Mouse (Mus musculus) heart, embryonic 12.5 days (tissue): ENCODE results near the gene B4galnt4. TPM values are rescaled to one million over a fixed set of nuclear protein-coding genes. Genes with fewer than 3 reads are reported as not detected.

ENCODE experiments used
- ATAC-seq: fragments of 200-750 bp; cut with Nextera tagmentation; 2 replicates; pipeline ENCODE4 v1.8.0; 2017; ENCODE audit warnings: moderate TSS enrichment, moderate library complexity; ENCODE audit not compliant: insufficient number of reproducible peaks, low FRiP score
- H3K27ac ChIP-seq: fragments of 300-500 bp; sonication (generic); 2 replicates; pipeline ENCODE4 v1.5.1; 2016; ENCODE audit warnings: mild to moderate bottlenecking, moderate library complexity; ENCODE audit not compliant: poor library complexity, severe bottlenecking
- H3K27me3 ChIP-seq: fragments of 300-500 bp; sonication (generic); replicated peaks from 2 replicates; pipeline ENCODE4 v1.6.1; 2016; ENCODE audit warnings: mild to moderate bottlenecking, moderate library complexity
- H3K36me3 ChIP-seq: fragments of 300-500 bp; sonication (generic); 2 replicates; pipeline ENCODE4 v1.6.1; 2016; ENCODE audit warnings: mild to moderate bottlenecking, moderate library complexity
- H3K4me1 ChIP-seq: fragments of 300-500 bp; sonication (generic); replicated peaks from 2 replicates; pipeline ENCODE4 v1.6.1; 2016; ENCODE audit warnings: mild to moderate bottlenecking
- H3K4me2 ChIP-seq: fragments of 300-500 bp; sonication (generic); 2 replicates; pipeline ENCODE4 v1.6.1; 2016; ENCODE audit warnings: mild to moderate bottlenecking, moderate library complexity
- H3K4me3 ChIP-seq: fragments of 300-500 bp; sonication (generic); 2 replicates; pipeline ENCODE4 v1.5.1; 2016; ENCODE audit warnings: mild to moderate bottlenecking
- H3K9ac ChIP-seq: fragments of 300-500 bp; sonication (generic); 2 replicates; pipeline ENCODE4 v1.6.1; 2016; ENCODE audit warnings: mild to moderate bottlenecking, moderate library complexity
- H3K9me3 ChIP-seq: fragments of 300-500 bp; sonication (generic); replicated peaks from 2 replicates; pipeline ENCODE4 v1.6.1; 2016; ENCODE audit warnings: mild to moderate bottlenecking, moderate library complexity
- WGBS: fragments of 180-500 bp; shearing (Covaris S2); methylation state at CpG from one replicate; pipeline ENCODE4 v1.1.7; 2016; 5-methylcytosine and 5-hydroxymethylcytosine counted together
- polyA plus RNA-seq: library from polyadenylated mRNA; unstranded; fragments of >200 nt; fragmentation: Nextera tagmentation; extraction: Ambion mirVana; gene quantifications from 2 replicates; pipeline ENCODE4 v1.2.1, GENCODE M21; 2016

B4galnt4 gene
- polyA plus RNA-seq, 1 experiment from 2014 or later, result 2.0 TPM

DNA sequence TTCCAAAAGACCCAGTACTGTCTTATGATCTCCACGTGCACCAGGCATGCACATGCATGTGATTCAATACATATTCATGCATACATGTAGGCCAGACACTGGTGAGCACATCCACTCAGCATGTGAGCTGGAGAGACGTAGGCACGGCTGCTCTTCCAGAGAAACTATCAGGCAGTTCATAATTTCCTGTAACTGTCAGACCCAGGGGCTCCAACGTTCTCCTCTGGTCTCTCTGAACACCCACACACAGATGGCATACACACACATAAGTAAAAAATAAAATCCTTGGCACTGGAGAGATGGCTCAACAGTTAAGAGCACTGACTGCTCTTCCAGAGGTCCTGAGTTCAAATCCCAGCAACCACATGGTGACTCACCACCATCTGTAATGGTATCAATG lies 12.9 kb downstream of the B4galnt4 start:
- no peaks in the 10 kb centered on the region for H3K9me3 ChIP-seq
- whole genome bisulfite sequencing, result 75% methylated on average over 4 of the region's 4 CpGs
- H3K4me1 ChIP-seq, result peaks cover 13% of the 10 kb centered on the region
- no peak for ATAC-seq
- H3K27me3 ChIP-seq, result peaks cover 86% of the 10 kb centered on the region
- no peak overlapping the region for H3K4me2 ChIP-seq
- H3K27ac ChIP-seq, result no peak overlapping the region
- no peaks in the 10 kb centered on the region for H3K36me3 ChIP-seq
- no peak overlapping the region for H3K4me3 ChIP-seq
- H3K9ac ChIP-seq, result no peak overlapping the region

DNA sequence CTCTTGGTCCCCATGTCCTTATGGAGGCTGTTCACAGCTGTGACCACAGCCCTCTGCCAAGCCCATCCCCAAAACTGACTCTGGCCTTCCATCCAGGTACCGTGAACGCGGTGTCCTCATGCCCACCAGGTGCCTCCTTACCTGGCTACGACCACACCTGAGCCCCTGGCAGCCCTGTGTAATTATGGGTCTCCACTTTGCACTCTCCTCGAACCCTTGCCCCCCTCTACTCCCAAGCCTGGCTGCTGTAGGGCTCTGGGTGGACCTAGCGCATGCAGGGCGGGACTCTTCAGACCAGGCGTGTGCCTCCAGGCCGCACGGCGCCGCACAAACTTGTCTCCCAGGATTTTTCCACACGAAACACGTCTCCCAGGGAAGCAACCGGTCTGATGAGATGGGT lies 16.9 kb downstream of the B4galnt4 start, which contains the start of gene Pkp3:
TSS of gene Pkp3 (plus strand) at position 378 of the 400 bp plus-strand sequence.
- Histone ChIP-seq H3K36me3 (no peaks in the 10 kb centered on the region), H3K9me3 (0 out of 2 replicates have a peak, but pooled peaks cover under 1% of the 10 kb centered on the region), H3K4me3 (no peak within 1 kb of the TSS), H3K4me1 (no peaks in the 10 kb centered on the region), H3K4me2 (no peak within 1 kb of the TSS), H3K27me3 (peaks cover 87% of the 10 kb centered on the region), H3K9ac (no peak within 1 kb of the TSS), H3K27ac (no peak within 1 kb of the TSS)
- no peak for ATAC-seq
- 82% methylated on average over 15 of the region's 15 CpGs for WGBS

DNA sequence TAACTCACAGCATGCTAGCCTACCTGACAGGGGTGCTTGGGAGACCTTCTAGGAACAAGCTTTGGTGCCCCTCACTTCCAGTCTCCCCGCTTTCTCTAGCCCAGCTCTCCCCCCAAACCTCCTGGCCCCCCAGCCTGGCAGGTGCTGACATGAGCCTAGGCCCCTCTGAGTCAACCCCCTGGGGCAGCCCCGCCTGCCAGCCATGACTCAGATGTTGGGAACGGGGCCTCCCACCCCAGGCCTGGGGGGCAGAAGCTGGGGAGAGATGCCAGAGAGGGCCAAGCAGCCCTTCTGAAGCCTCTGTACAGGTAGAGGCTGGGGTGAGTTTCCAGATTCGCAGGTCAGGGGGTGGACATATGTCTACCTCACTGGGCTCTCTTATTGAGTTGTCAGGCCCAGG lies 18.0 kb downstream of the B4galnt4 start:
- no peak overlapping the region for H3K27ac ChIP-seq
- H3K9ac ChIP-seq, result no peak overlapping the region
- H3K4me2 ChIP-seq, result no peak overlapping the region
- no peak overlapping the region for H3K4me3 ChIP-seq
- ATAC-seq, result no peak
- no peaks in the 10 kb centered on the region for H3K36me3 ChIP-seq
- H3K27me3 ChIP-seq, result peaks cover 86% of the 10 kb centered on the region
- H3K4me1 ChIP-seq, result no peaks in the 10 kb centered on the region
- 0 out of 2 replicates have a peak, but pooled peaks cover 3% of the 10 kb centered on the region for H3K9me3 ChIP-seq
- WGBS, result 77% methylated on average over 4 of the region's 4 CpGs

DNA sequence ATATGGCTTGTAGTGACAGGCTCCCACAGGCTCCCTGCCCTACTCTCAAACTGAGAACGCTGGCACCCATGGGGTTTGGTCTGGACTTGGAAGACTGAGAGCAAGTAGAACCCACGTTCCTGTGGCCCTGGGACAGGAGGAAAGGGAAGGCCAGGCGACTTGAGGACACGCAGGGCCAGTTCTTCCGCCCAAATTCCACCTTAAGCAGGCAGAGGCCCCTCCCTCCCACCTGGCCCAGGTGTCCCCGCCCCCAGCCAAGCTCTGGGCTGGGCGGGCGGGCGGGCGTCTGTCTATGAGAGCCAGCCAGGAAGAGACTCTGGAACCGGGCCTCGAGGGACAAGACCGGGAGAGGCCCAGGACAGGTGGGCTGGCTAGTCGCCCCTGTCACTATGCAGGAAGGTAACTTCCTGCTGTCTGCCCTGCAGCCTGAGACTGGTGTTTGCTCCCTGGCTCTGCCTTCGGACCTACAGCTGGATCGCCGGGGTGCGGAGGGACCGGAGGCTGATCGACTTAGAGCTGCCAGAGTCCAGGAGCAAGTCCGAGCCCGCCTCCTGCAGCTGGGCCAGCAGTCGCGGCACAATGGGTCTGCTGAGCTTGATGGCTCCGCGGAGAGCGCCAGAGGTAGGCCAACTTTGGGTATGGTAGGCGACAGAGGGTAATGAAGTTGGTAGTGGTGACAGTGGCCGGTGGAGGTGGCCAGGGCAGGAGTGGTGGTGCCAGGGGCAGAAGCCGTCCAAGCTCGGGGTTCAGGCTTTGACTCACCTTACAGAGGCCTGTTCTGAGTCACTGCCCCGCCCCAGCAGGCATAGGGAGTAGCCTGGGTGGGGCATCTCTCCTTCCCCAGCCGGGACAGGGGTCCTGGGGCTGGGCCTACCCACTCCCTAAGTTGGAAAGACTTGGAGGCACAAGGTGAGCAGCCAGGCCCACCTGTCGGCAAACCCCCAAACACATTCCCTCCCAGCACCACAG lies 18.9 kb downstream of the B4galnt4 start:
- no peak overlapping the region for H3K4me3 ChIP-seq
- no peak for ATAC-seq
- H3K36me3 ChIP-seq, result no peaks in the 10 kb centered on the region
- no peak overlapping the region for H3K27ac ChIP-seq
- H3K9me3 ChIP-seq, result 0 out of 2 replicates have a peak, but pooled peaks cover 3% of the 10 kb centered on the region
- H3K4me1 ChIP-seq, result no peaks in the 10 kb centered on the region
- H3K27me3 ChIP-seq, result peaks cover 79% of the 10 kb centered on the region
- no peak overlapping the region for H3K4me2 ChIP-seq
- 22% methylated on average over 34 of the region's 34 CpGs for WGBS
- H3K9ac ChIP-seq, result no peak overlapping the region

DNA sequence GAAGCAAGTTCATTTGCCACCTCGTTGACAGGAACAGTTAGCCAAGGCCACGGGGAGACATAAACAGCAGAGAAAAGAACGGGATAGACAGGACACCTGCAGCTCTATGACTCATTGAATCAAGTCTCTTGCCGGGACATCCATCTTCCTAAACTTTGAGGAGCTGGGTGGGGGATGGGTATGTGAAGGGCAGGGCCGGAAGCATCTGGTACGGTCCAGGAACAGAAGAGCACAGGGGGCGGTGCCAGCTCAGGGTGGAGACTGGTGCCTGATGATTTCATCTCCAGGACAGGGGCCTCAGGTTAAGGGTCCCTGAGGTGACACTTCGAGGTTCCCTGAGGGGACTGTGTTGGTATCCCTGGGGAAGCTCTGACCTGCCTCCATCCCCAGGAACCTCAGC lies 27.0 kb downstream of the B4galnt4 start:
- H3K36me3 ChIP-seq, result no peaks in the 10 kb centered on the region
- no peak overlapping the region for H3K9ac ChIP-seq
- H3K4me2 ChIP-seq, result no peak overlapping the region
- peaks cover 68% of the 10 kb centered on the region for H3K27me3 ChIP-seq
- 29% methylated on average over 8 of the region's 8 CpGs for WGBS
- peak; percentile 1; the same call in 1 of the 2 replicates for ATAC-seq
- H3K9me3 ChIP-seq, result 0 out of 2 replicates have a peak, but pooled peaks cover 2% of the 10 kb centered on the region
- H3K4me1 ChIP-seq, result peaks cover 10% of the 10 kb centered on the region; the same call in 1 of the 2 replicates
- no peak overlapping the region for H3K4me3 ChIP-seq
- H3K27ac ChIP-seq, result no peak overlapping the region

DNA sequence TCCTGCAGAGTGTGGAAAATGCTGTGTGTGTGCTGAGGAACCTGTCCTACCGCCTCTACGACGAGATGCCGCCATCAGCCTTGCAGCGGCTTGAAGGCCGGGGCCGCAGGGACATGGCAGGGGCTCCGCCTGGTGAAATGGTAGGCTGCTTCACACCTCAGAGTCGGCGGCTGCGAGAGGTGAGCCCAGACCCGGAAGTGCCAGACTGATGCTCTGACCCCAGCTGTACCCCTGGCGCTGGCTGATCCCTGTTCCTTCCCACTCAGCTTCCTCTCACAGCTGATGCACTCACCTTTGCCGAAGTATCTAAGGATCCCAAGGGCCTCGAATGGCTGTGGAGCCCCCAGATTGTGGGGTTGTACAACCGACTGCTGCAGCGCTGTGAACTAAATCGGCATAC lies 27.6 kb downstream of the B4galnt4 start:
- H3K4me3 ChIP-seq, result peak overlapping the region; percentile 19; the same call in 1 of the 2 replicates
- H3K27me3 ChIP-seq, result peaks cover 64% of the 10 kb centered on the region
- 0 out of 2 replicates have a peak overlapping the region, but pooled peaks have one; percentile 24 for H3K9ac ChIP-seq
- peak overlapping the region; percentile 51 for H3K4me2 ChIP-seq
- WGBS, result 6% methylated on average over 18 of the region's 18 CpGs
- no peak overlapping the region for H3K27ac ChIP-seq
- peaks cover 10% of the 10 kb centered on the region; the same call in 1 of the 2 replicates for H3K4me1 ChIP-seq
- H3K9me3 ChIP-seq, result no peaks in the 10 kb centered on the region
- ATAC-seq, result no peak
- H3K36me3 ChIP-seq, result no peaks in the 10 kb centered on the region

DNA sequence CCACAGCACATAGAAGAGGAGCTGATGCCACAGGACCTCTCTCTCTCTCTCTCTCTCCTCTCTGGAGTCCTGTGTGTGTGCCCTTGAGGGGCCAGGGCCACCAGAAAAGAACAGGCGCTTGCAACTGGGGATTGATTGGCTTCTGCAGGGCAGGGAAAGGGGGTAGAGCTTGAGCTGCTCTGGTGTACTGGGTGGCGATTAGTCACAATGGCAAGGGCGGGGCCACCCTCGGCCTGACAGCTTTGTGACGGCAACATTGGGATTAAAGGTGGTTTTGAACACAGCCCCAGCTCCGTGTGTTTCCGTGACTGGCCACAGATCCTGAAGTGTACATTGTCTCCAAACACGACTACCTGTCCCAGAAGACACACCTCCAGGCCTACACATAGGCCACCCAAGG lies 29.3 kb downstream of the B4galnt4 start:
- Histone ChIP-seq H3K4me2 (no peak overlapping the region), H3K36me3 (no peaks in the 10 kb centered on the region), H3K27me3 (peaks cover 69% of the 10 kb centered on the region), H3K9me3 (no peaks in the 10 kb centered on the region), H3K27ac (no peak overlapping the region), H3K4me1 (peaks cover 10% of the 10 kb centered on the region; the same call in 1 of the 2 replicates), H3K4me3 (no peak overlapping the region), H3K9ac (no peak overlapping the region)
- 66% methylated on average over 8 of the region's 8 CpGs for WGBS
- no peak for ATAC-seq

DNA sequence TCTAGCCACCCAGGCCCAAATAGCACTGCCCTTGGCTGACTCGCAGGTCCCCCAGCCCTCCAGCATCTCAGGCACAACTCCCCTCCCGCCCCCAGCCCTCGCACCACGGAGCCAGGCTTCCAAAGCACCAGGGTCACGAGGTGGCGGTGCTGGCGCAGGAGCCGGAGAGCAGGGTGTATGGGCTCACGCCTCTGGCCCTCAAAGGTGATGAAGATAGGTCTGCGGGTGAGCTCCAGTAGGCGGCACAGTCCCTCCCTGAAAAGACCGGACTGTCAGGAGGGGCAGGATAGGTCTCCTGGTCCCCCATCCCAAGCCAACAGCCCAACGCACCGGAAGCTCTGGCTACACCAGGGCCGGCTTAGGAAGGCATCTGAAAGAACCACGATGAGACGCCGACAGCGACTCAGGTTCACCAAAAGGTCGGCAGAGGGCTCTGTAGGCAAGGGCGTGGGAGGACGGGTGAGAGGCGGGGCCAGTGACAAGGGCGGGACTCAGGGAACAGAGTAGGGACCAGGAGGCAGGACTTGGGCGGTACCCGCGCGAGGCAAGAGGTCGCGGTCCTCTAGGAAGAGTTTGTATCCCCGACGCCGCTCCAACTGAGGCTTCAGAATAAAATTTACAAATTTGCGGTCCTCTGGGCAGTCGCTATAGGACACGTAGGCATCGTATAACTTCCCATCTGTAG lies 31.3 kb downstream of the B4galnt4 start:
- Histone ChIP-seq H3K27ac (no peak overlapping the region), H3K9ac (no peak overlapping the region; the same call in 1 of the 2 replicates), H3K36me3 (no peaks in the 10 kb centered on the region), H3K4me1 (peaks cover 15% of the 10 kb centered on the region; the same call in 1 of the 2 replicates), H3K4me3 (peak overlapping the region; percentile 20; the same call in 1 of the 2 replicates), H3K9me3 (no peaks in the 10 kb centered on the region), H3K27me3 (peaks cover 64% of the 10 kb centered on the region), H3K4me2 (peak overlapping the region; percentile 61)
- WGBS, result 5% methylated on average over 37 of the region's 37 CpGs
- ATAC-seq, result peak; percentile 85

DNA sequence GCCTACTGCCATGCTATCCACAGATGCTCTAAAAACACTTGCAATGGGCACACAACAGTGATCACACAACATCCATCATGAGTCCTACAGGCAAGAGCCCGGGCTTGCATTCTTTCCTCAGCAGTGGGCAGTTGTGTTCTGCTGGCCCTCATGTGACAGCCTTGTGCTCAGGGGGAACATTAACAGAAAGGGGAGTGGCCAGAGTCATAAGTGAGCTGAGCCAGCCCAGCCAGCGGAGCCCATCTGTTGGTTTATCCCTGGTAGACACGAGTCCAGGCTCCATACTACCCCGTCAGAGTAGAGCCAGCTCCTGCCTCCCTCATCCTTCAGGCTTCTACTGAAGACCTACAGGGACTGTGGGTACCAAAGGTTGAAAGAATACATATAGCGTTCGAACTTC lies 33.0 kb downstream of the B4galnt4 start:
- 85% methylated on average over 6 of the region's 6 CpGs for WGBS
- Histone ChIP-seq H3K4me2 (no peak overlapping the region), H3K27me3 (peaks cover 63% of the 10 kb centered on the region), H3K4me1 (peaks cover 9% of the 10 kb centered on the region; the same call in 1 of the 2 replicates), H3K36me3 (no peaks in the 10 kb centered on the region), H3K27ac (no peak overlapping the region), H3K4me3 (no peak overlapping the region), H3K9me3 (no peaks in the 10 kb centered on the region), H3K9ac (no peak overlapping the region)
- no peak for ATAC-seq

DNA sequence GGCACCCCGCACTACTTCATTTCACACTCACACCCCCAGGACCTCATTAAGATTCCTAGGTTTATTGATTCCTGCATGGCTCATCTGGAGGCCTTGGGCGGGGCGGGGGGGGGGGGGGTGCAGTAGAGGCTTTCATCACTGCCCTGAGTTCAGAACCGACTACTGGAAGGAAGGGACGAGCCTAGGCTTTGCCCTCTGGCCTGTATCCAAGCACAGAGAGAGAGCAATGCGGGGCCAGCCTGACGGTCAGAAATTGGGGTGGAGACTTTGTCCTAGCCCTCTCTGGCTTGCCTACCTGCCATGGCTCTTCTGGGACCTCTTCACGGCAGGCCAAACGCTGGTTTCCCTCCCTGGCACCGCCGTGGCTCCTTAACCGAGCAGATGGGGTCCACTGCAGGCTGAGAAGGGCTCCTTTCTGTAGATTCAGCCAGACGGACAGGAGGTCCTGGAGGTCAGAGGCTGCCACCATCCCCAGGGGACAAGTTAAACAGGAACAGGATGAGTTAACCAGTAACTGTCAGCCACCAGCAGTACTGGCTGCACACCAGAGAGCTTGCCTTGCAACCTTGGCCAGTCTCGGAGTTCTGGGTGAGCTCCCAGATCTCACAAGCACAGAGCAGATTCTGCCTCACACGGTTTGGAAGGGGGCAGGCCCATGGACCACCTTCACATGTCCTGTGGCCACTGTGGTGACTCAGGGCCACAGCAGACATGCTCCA lies 33.7 kb downstream of the B4galnt4 start:
- Histone ChIP-seq H3K4me1 (peaks cover 13% of the 10 kb centered on the region), H3K9ac (no peak overlapping the region), H3K4me3 (no peak overlapping the region), H3K27ac (no peak overlapping the region), H3K27me3 (peaks cover 63% of the 10 kb centered on the region), H3K36me3 (no peaks in the 10 kb centered on the region), H3K9me3 (no peaks in the 10 kb centered on the region), H3K4me2 (no peak overlapping the region)
- 69% methylated on average over 15 of the region's 15 CpGs for WGBS
- no peak for ATAC-seq
